Mouse (Mus musculus) retina, postnatal 1 day (tissue): Measurements from ENCODE around the gene Ehbp1l1.
A peak's percentile ranks its signal among the peaks of the same experiment; 100 is the strongest.

Experiments used
- DNase-seq: peaks from one replicate; pipeline ENCODE4 v3.0.0-alpha.2; 2012

Ehbp1l1 gene

GRCm38 (mm10) chr19:5665465-5665864, 60.7 kb downstream of the Ehbp1l1 start:
- no peak for DNase-seq

- no peak for DNase-seq
Measured at GRCm38 (mm10) chr19:5664669-5665257, 61.4 kb downstream of the Ehbp1l1 start.

GRCm38 (mm10) chr19:5662981-5663913, 62.9 kb downstream of the Ehbp1l1 start, which contains the start of gene Sipa1:
Sipa1 (minus strand) TSS chr19:5663707.
- peak; percentile 90 for DNase-seq

GRCm38 (mm10) chr19:5662310-5662709, 63.8 kb downstream of the Ehbp1l1 start:
- no peak for DNase-seq

- no peak for DNase-seq
Measured at GRCm38 (mm10) chr19:5660942-5661751, 65.0 kb downstream of the Ehbp1l1 start.
